Mouse (Mus musculus) heart, adult 8-10 months (tissue): Measurements from ENCODE around the gene Lrch1. TPM values are rescaled to one million over a fixed set of nuclear protein-coding genes. Genes with fewer than 3 reads are reported as not detected.

ENCODE experiments used
- DNase-seq: peaks from one replicate; pipeline ENCODE4 v3.0.0; 2022; ENCODE audit warnings: low spot score
- total RNA-seq, 4 experiments: library from RNA; stranded (reverse); gene quantifications; 2 replicates each; pipeline ENCODE4 v1.2.4; 2022

Gene Lrch1
- total RNA-seq, 4 experiments from 2014 or later: 13.3 to 14.7 (median 14.6) TPM

GRCm38 (mm10) chr14:74723541-74723940 lies 224.1 kb downstream of the Lrch1 start:
- DNase-seq: no peak

GRCm38 (mm10) chr14:74709054-74709453 lies 238.6 kb downstream of the Lrch1 start:
- peak; percentile 37 for DNase-seq

Other genes starting within 250 kb of the Lrch1 start
- 100 to 1,000 TPM; 123 to 136 (median 128) TPM for gene Esd, start 215.6 kb downstream of the Lrch1 start, total RNA-seq
- 1 to 10 TPM in 2 of 4 experiments, under 1 TPM in 2; 0.69 to 1.3 (median 0.99) TPM for gene Rubcnl, start 68.2 kb upstream of the Lrch1 start, total RNA-seq
- not detected for gene Lrrc63, start 183.0 kb upstream of the Lrch1 start, total RNA-seq
- 10 to 100 TPM in 3 of 4 experiments, 1 to 10 TPM in 1; 8.8 to 14.3 (median 11.4) TPM for gene Lcp1, start 183.2 kb upstream of the Lrch1 start, total RNA-seq